Comparison of ENCODE assay signal across 20 mouse cellular contexts in genomic region chr1:93654275-93654674, GRCm38 (mm10). TPM values are rescaled to one million over a fixed set of nuclear protein-coding genes. Genes with fewer than 3 reads are reported as not detected.
DNase-seq lines count a peak whose midpoint lies in the region; ATAC-seq lines count a peak whose summit lies in the region.
"Had no signal": no experiment of that assay in that cellular context is flagged by ENCODE, and none has a peak within 500 bp of the region (broad histone marks: within the 10 kb centered on the region; RNA-seq: fewer than 3 reads in every experiment).

No protein-coding gene starts in this region.

- H3K4me1 ChIP-seq in kidney, embryonic 15.5 days: peaks cover 4% of the 10 kb centered on the region; the same call in 1 of the 2 replicates
- H3K4me1 ChIP-seq: embryonic facial prominence, embryonic 15.5 days; hindbrain, embryonic 15.5 days had no signal

- no peak overlapping the region for H3K9ac ChIP-seq in kidney, embryonic 15.5 days
- H3K9ac ChIP-seq: embryonic facial prominence, embryonic 15.5 days; heart, embryonic 13.5 days; hindbrain, embryonic 15.5 days had no signal

- no peaks in the 10 kb centered on the region for H3K27me3 ChIP-seq in kidney, embryonic 15.5 days
- H3K27me3 ChIP-seq: embryonic facial prominence, embryonic 15.5 days; heart, embryonic 13.5 days; hindbrain, embryonic 15.5 days had no signal

- H3K4me2 ChIP-seq in kidney, embryonic 15.5 days: no peak overlapping the region
- H3K4me2 ChIP-seq: embryonic facial prominence, embryonic 15.5 days; heart, embryonic 13.5 days; hindbrain, embryonic 15.5 days had no signal

- H3K27ac ChIP-seq in kidney, embryonic 15.5 days: peak overlapping the region; percentile 42; the same call in 1 of the 2 replicates
- H3K27ac ChIP-seq: embryonic facial prominence, embryonic 15.5 days; forebrain, embryonic 10.5 days; heart, embryonic 13.5 days; hindbrain, embryonic 15.5 days had no signal

- no peak for DNase-seq in kidney, adult 8-10 months
- no peak for DNase-seq in thymus, postnatal 4 days
- no peak for DNase-seq in adrenal gland, adult (ENCODE audit: inconsistent age in 2 of 2, low spot score in 1 of 2)
- DNase-seq in retina, embryonic 14.5 days (ENCODE audit: low spot score): no peak
- DNase-seq: adrenal gland, adult 8-10 months; adrenal gland, postnatal 36 days; cerebellum, adult 2 months; cerebellum, postnatal 10 days; embryo, embryonic 11 days; gastrocnemius, postnatal 10 days; heart, postnatal 36 days had no signal

- H3K4me3 ChIP-seq in kidney, embryonic 15.5 days (replicated peaks): no peak overlapping the region
- H3K4me3 ChIP-seq: embryonic facial prominence, embryonic 15.5 days; erythroblast, embryonic 14.5 days; forebrain, embryonic 10.5 days; heart, embryonic 13.5 days; hindbrain, embryonic 15.5 days had no signal

- no peaks in the 10 kb centered on the region for H3K36me3 ChIP-seq in kidney, embryonic 15.5 days
- H3K36me3 ChIP-seq: embryonic facial prominence, embryonic 15.5 days; forebrain, embryonic 10.5 days; heart, embryonic 13.5 days; hindbrain, embryonic 15.5 days had no signal

- no peak for ATAC-seq in kidney, embryonic 15.5 days (replicated peaks; ENCODE audit: low FRiP score)
- peak; percentile 46; the same call in 1 of the 2 replicates for ATAC-seq in granulocyte monocyte progenitor cell, adult 5-6 weeks (replicated peaks; ENCODE audit: poor library complexity, severe bottlenecking)
- ATAC-seq in megakaryocyte progenitor cell, adult 5-6 weeks (replicated peaks; ENCODE audit: poor library complexity): peak; percentile 56
- ATAC-seq: forebrain, embryonic 14.5 days had no signal

- H3K9me3 ChIP-seq in kidney, embryonic 15.5 days (replicated peaks): no peaks in the 10 kb centered on the region; the same call in 1 of the 2 replicates
- H3K9me3 ChIP-seq: embryonic facial prominence, embryonic 15.5 days; forebrain, embryonic 10.5 days; hindbrain, embryonic 15.5 days had no signal

- WGBS in kidney, embryonic 15.5 days: 29% methylated on average over 2 of the region's 2 CpGs

RNA-seq across cellular contexts. Expression of gene Stk25, which starts 4.2 kb away (rescaled TPM):
- 169 and 180 TPM in 2 replicates for polyA plus RNA-seq in kidney, embryonic 15.5 days (2015; fragmentation: Nextera tagmentation; extraction: Ambion mirVana)
- total RNA-seq in granulocyte monocyte progenitor cell, adult 5-6 weeks (2014; fragmentation: Nextera tagmentation): 53.5 and 65.0 TPM in 2 replicates
- 30.9 and 38.5 TPM in 2 replicates for total RNA-seq in granulocyte monocyte progenitor cell, adult 5-6 weeks (2017)
- total RNA-seq in megakaryocyte progenitor cell, adult 5-6 weeks (2015): 23.4 and 28.8 TPM in 2 replicates
- 28.6 and 47.7 TPM in 2 replicates for total RNA-seq in megakaryocyte progenitor cell, adult 5-6 weeks (2017)

RNA-seq across cellular contexts. Expression of gene Bok, which starts 31.2 kb away (rescaled TPM):
- 79.2 and 92.8 TPM in 2 replicates for polyA plus RNA-seq in kidney, embryonic 15.5 days (2015; fragmentation: Nextera tagmentation; extraction: Ambion mirVana)
- total RNA-seq in granulocyte monocyte progenitor cell, adult 5-6 weeks (2014; fragmentation: Nextera tagmentation): 0.43 and 0.60 TPM in 2 replicates
- 0.26 and 0.43 TPM in 2 replicates for total RNA-seq in granulocyte monocyte progenitor cell, adult 5-6 weeks (2017)
- total RNA-seq in megakaryocyte progenitor cell, adult 5-6 weeks (2015): 0.17 TPM in 1 of 2 replicates, not detected in the other
- 0.92 TPM in 1 of 2 replicates, not detected in the other for total RNA-seq in megakaryocyte progenitor cell, adult 5-6 weeks (2017)
- polyA plus RNA-seq: erythroblast, embryonic 14.5 days had no signal
